Mouse (Mus musculus): ENCODE data around the gene Zfp109. TPM values are rescaled to one million over a fixed set of nuclear protein-coding genes. Genes with fewer than 3 reads are reported as not detected.

Zfp109 gene
- polyA plus RNA-seq, 1 experiment from 2014 or later, result 6.2 TPM

DNA sequence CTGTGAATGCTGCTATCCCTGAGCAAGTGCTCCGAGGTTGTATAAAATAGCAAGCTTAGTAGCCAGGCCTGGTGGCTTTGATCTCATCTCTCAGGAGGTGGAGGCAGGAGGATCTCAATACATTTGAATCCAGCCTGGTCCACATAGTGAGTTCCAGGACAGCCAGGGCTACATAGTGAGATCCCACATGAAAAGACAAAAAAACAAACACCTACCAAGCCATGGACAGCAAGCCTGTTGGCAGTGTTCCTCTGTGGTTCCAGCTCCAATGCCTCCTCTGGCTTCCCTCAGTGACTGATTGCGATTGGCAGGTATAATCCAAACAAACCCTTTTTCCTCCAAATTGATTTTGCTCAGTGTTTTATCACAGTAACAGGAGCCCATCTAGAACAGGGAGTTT is 27.1 kb downstream of the Zfp109 start:
- WGBS, result 79% methylated on average over 2 of the region's 2 CpGs
- Histone ChIP-seq H3K4me3 (replicated peaks; ENCODE audit: low read length) (no peak overlapping the region), H3K27ac (ENCODE audit: low read length) (no peak overlapping the region), H3K27me3 (replicated peaks; ENCODE audit: control insufficient read depth, insufficient read depth, low read length) (no peaks in the 10 kb centered on the region), H3K9ac (replicated peaks; ENCODE audit: low read depth, low read length) (no peak overlapping the region), H3K4me2 (ENCODE audit: low read length) (no peak overlapping the region), H3K36me3 (ENCODE audit: control insufficient read depth, insufficient read depth) (no peaks in the 10 kb centered on the region), H3K9me3 (ENCODE audit: control insufficient read depth, low read length) (no peaks in the 10 kb centered on the region), H3K4me1 (replicated peaks; ENCODE audit: control insufficient read depth, insufficient read depth, low read length) (peaks cover 9% of the 10 kb centered on the region)
- ATAC-seq, result no peak

DNA sequence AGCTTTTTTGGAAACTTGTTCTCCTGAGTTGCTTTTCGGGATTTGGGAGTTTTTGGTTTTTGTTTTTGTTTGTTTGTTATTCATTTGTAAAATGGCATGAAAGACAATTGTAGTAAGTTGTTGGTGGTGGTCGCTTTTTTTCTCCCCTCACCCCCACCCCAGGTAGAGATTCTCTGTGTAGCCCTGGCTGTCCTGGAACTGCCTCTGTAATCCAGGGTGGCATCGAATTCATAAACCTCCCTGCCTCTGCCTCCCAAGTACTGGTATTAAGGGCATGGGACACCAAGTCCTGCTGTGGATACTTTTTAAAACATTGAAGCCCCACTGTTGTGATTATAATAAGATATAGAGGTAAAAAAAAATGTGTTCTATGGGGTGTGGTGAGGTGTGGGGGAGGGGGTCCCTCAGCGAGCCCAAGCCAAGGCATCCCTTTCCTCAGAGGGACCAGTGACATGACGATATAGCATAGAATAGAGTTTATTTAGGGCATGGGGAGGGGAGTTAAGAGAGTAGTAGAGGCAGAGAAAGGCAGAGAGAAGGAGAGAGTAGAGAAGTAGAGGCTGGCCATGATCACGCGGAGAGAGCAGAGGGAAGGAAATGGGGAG is 29.0 kb downstream of the Zfp109 start:
- Histone ChIP-seq H3K4me2 (ENCODE audit: low read length) (peak overlapping the region; percentile 76), H3K27ac (ENCODE audit: low read length) (no peak overlapping the region), H3K4me3 (replicated peaks; ENCODE audit: low read length) (no peak overlapping the region; the same call in 1 of the 2 replicates), H3K4me1 (replicated peaks; ENCODE audit: control insufficient read depth, insufficient read depth, low read length) (peaks cover 9% of the 10 kb centered on the region), H3K36me3 (ENCODE audit: control insufficient read depth, insufficient read depth) (no peaks in the 10 kb centered on the region), H3K9me3 (ENCODE audit: control insufficient read depth, low read length) (no peaks in the 10 kb centered on the region), H3K27me3 (replicated peaks; ENCODE audit: control insufficient read depth, insufficient read depth, low read length) (no peaks in the 10 kb centered on the region), H3K9ac (replicated peaks; ENCODE audit: low read depth, low read length) (no peak overlapping the region)
- WGBS, result 62% methylated on average over 7 of the region's 7 CpGs
- ATAC-seq, result peak; percentile 49

DNA sequence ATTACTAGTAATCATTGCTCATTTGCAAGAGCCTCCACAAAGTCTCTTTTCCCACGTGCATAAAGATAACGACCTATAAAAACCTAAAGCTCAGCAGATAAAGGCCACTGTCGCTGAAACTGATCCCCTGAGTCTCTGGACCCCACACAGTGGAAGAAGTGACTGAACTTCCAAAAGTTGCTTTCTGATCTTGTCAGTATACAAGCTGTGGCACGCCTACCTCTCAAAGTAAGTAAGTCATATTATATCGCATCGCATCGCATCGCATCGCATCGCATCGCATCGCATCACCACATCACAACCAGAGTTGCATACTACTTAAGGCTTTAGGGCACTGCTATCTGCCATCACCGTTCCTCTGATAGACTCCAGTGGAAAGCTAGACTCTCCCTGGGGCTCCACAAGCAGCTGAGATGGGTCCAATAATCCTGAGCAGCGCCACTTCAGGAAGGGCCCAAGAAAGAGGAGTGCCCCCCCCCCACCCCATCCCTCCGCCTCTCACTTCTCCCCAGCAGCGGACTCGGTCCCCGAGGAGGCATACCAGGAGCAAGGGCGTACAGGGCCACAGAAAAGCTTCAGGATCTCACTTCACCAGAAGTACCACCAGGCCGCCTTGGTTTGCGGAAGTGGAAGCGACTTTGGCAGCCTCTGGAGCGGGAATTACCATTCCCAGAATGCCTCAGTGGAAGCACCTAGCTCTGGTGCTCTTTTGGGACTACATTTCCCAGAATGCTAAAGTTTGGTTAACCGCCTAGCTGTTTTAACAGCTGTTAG is 29.7 kb downstream of the Zfp109 start:
- Histone ChIP-seq H3K9ac (replicated peaks; ENCODE audit: low read depth, low read length) (peak overlapping the region; percentile 86), H3K4me1 (replicated peaks; ENCODE audit: control insufficient read depth, insufficient read depth, low read length) (peaks cover 9% of the 10 kb centered on the region), H3K36me3 (ENCODE audit: control insufficient read depth, insufficient read depth) (0 out of 2 replicates have a peak, but pooled peaks cover 2% of the 10 kb centered on the region), H3K27ac (ENCODE audit: low read length) (peak overlapping the region; percentile 66), H3K9me3 (ENCODE audit: control insufficient read depth, low read length) (no peaks in the 10 kb centered on the region), H3K4me2 (ENCODE audit: low read length) (peak overlapping the region; percentile 76), H3K4me3 (replicated peaks; ENCODE audit: low read length) (peak overlapping the region; percentile 79), H3K27me3 (replicated peaks; ENCODE audit: control insufficient read depth, insufficient read depth, low read length) (no peaks in the 10 kb centered on the region)
- WGBS, result 11% methylated on average over 24 of the region's 24 CpGs
- ATAC-seq, result peak; percentile 93

DNA sequence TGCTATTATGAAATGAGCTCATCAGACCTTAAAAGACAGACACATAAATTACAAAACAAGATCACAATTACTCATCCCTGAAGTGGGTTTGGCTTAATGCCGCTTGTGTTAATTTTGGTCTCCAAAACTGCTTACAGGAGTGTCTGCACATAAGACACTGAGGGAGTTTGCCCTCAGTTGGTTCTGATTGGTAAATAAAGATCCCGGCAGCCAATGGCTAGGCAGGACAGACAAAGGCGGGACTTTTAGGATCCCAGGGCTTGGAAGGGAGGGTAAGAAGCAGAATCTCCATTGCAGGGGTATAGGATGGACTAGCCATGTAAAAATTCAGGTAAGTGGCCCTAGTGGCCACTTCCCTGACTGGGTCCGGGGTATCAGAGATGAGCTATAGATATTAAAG is 40.4 kb downstream of the Zfp109 start:
- Histone ChIP-seq H3K36me3 (ENCODE audit: control insufficient read depth, insufficient read depth) (peaks cover 39% of the 10 kb centered on the region), H3K4me3 (replicated peaks; ENCODE audit: low read length) (no peak overlapping the region), H3K27me3 (replicated peaks; ENCODE audit: control insufficient read depth, insufficient read depth, low read length) (no peaks in the 10 kb centered on the region), H3K4me2 (ENCODE audit: low read length) (no peak overlapping the region), H3K27ac (ENCODE audit: low read length) (no peak overlapping the region), H3K4me1 (replicated peaks; ENCODE audit: control insufficient read depth, insufficient read depth, low read length) (no peaks in the 10 kb centered on the region), H3K9ac (replicated peaks; ENCODE audit: low read depth, low read length) (no peak overlapping the region), H3K9me3 (ENCODE audit: control insufficient read depth, low read length) (no peaks in the 10 kb centered on the region)
- WGBS, result 96% methylated on average over 4 of the region's 4 CpGs
- no peak for ATAC-seq

DNA sequence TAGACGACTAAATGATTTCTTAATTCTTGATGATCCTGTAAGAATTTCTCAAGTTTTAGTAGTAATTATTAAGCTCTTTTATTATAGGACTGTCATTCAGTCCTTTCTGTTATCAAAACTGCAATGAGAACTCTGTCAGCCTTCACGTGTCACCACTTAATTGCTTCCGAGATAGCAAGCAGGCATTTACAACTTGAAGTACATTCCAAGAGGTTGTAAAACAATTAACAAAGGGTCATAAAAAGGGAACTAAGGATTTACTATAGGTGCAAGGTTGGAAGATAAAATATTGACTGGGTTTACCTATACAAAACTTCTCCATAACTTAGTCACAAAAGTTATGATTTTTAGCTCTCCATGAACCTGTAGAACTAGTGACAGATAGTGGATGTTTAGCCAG is 44.2 kb downstream of the Zfp109 start:
- no peaks in the 10 kb centered on the region for H3K9me3 ChIP-seq (ENCODE audit: control insufficient read depth, low read length)
- peaks cover 16% of the 10 kb centered on the region for H3K36me3 ChIP-seq (ENCODE audit: control insufficient read depth, insufficient read depth)
- WGBS, result 92% methylated on average over 3 of the region's 3 CpGs
- H3K4me2 ChIP-seq (ENCODE audit: low read length), result no peak overlapping the region
- H3K4me3 ChIP-seq (replicated peaks; ENCODE audit: low read length), result no peak overlapping the region
- ATAC-seq, result no peak
- H3K27me3 ChIP-seq (replicated peaks; ENCODE audit: control insufficient read depth, insufficient read depth, low read length), result no peaks in the 10 kb centered on the region
- H3K4me1 ChIP-seq (replicated peaks; ENCODE audit: control insufficient read depth, insufficient read depth, low read length), result no peaks in the 10 kb centered on the region
- H3K9ac ChIP-seq (replicated peaks; ENCODE audit: low read depth, low read length), result no peak overlapping the region
- no peak overlapping the region for H3K27ac ChIP-seq (ENCODE audit: low read length)

DNA sequence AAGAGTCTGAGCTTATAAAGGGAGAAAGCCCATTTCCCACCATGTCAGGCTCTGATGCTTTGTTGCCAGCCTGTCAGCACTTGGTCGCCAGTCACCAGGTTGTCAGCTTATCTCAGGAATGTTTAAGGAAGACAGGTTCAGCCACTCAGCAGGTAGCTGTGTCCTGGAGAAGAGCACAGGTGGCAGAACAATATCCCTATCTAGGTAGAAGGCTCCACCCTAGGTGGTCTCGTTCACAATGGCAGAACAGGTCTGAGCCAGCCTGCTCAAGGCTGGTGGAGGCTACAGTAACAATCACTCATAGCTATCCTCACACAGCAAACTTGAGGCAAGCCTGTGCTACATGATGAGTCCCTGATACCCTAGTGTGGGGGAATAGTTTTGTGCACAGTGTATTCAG is 46.0 kb downstream of the Zfp109 start:
- H3K4me2 ChIP-seq (ENCODE audit: low read length), result no peak overlapping the region
- no peak overlapping the region for H3K27ac ChIP-seq (ENCODE audit: low read length)
- no peaks in the 10 kb centered on the region for H3K9me3 ChIP-seq (ENCODE audit: control insufficient read depth, low read length)
- H3K27me3 ChIP-seq (replicated peaks; ENCODE audit: control insufficient read depth, insufficient read depth, low read length), result no peaks in the 10 kb centered on the region
- H3K9ac ChIP-seq (replicated peaks; ENCODE audit: low read depth, low read length), result no peak overlapping the region
- no peak overlapping the region for H3K4me3 ChIP-seq (replicated peaks; ENCODE audit: low read length)
- no peaks in the 10 kb centered on the region for H3K4me1 ChIP-seq (replicated peaks; ENCODE audit: control insufficient read depth, insufficient read depth, low read length)
- peaks cover 12% of the 10 kb centered on the region for H3K36me3 ChIP-seq (ENCODE audit: control insufficient read depth, insufficient read depth)
- no peak for ATAC-seq
- WGBS, result 93% methylated on average over 2 of the region's 2 CpGs

DNA sequence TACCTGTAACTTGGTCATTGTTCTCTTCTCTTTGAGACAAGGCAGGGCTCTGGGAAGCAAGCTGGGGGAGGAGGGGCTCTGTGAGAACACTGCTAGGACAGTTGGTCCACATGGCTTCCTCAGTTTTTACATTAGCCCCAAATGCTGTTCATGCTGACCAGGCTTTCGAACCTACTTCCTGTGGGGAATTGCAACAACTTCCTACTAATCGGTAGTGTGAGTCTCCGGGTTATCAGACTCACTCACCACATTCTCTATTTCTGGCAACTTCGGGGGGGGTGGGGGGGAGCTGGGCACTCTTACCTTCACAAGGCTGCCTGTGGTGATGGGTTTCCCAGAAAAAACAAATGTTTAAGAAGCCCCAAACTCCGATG is 47.8 kb downstream of the Zfp109 start:
- H3K9me3 ChIP-seq (ENCODE audit: control insufficient read depth, low read length), result no peaks in the 10 kb centered on the region
- no peak for ATAC-seq
- H3K36me3 ChIP-seq (ENCODE audit: control insufficient read depth, insufficient read depth), result peaks cover 9% of the 10 kb centered on the region
- no peak overlapping the region for H3K27ac ChIP-seq (ENCODE audit: low read length)
- H3K9ac ChIP-seq (replicated peaks; ENCODE audit: low read depth, low read length), result no peak overlapping the region
- no peak overlapping the region for H3K4me3 ChIP-seq (replicated peaks; ENCODE audit: low read length)
- H3K4me2 ChIP-seq (ENCODE audit: low read length), result no peak overlapping the region
- H3K27me3 ChIP-seq (replicated peaks; ENCODE audit: control insufficient read depth, insufficient read depth, low read length), result no peaks in the 10 kb centered on the region
- H3K4me1 ChIP-seq (replicated peaks; ENCODE audit: control insufficient read depth, insufficient read depth, low read length), result no peaks in the 10 kb centered on the region
- 81% methylated on average over 5 of the region's 5 CpGs for WGBS

DNA sequence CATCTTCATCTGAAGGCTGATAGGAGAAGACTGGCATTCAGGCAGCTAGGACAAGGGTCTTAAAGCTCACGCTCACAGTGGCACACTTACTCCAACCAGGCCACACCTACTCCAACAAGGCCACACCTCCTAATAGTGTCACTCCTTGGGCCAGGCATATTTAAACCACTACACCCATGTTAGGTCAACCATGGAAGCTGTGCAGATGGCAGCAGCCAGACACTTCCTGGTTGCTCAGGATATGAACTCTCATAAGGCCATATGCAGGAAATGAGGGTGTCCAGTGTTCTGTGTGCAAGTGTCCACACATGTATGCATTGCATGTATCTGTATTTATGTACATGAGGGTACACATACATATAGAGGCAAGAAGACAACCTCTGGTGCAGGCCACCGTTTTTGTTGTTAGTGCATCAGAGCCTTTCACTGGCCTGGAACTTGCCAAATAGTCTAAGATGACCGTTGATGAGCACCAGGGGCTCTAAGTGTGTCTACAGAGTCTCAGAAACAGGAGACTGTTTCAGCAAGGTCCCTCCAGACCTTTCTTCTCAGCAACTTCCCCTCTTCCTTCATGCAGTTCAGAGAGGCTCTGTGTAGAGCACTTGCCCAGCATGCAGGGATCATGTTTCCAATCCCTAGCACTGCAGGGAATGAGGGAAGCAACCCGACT is 48.3 kb downstream of the Zfp109 start:
- Histone ChIP-seq H3K27ac (ENCODE audit: low read length) (no peak overlapping the region), H3K4me1 (replicated peaks; ENCODE audit: control insufficient read depth, insufficient read depth, low read length) (no peaks in the 10 kb centered on the region), H3K9ac (replicated peaks; ENCODE audit: low read depth, low read length) (no peak overlapping the region), H3K4me3 (replicated peaks; ENCODE audit: low read length) (no peak overlapping the region), H3K36me3 (ENCODE audit: control insufficient read depth, insufficient read depth) (peaks cover 7% of the 10 kb centered on the region), H3K4me2 (ENCODE audit: low read length) (no peak overlapping the region), H3K9me3 (ENCODE audit: control insufficient read depth, low read length) (no peaks in the 10 kb centered on the region), H3K27me3 (replicated peaks; ENCODE audit: control insufficient read depth, insufficient read depth, low read length) (no peaks in the 10 kb centered on the region)
- no peak for ATAC-seq
- whole genome bisulfite sequencing, result 61% methylated on average over 4 of the region's 4 CpGs

DNA sequence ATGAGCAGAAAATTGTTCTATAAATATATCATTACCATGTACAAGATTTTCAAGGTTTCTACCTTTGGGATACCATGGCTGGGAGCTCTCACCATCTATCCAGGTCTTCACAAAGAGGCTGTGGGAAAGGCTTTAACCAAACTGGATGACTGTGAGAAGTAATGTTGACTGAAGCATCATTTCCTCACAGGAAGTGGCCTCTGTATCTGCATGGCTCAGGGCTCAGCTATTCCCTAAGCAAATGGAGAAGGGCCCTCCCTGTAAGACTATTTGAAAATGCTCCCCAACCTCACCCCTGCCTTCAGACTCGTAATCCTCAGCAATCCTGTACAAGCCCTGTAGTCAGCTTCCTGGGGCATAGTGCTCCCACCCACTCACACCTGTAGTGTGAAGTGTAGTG is 49.7 kb downstream of the Zfp109 start:
- no peaks in the 10 kb centered on the region for H3K4me1 ChIP-seq (replicated peaks; ENCODE audit: control insufficient read depth, insufficient read depth, low read length)
- no peak overlapping the region for H3K4me3 ChIP-seq (replicated peaks; ENCODE audit: low read length)
- H3K27ac ChIP-seq (ENCODE audit: low read length), result no peak overlapping the region
- no peaks in the 10 kb centered on the region for H3K27me3 ChIP-seq (replicated peaks; ENCODE audit: control insufficient read depth, insufficient read depth, low read length)
- H3K4me2 ChIP-seq (ENCODE audit: low read length), result no peak overlapping the region
- 46% methylated on average over 1 of the region's 1 CpGs for WGBS
- H3K9me3 ChIP-seq (ENCODE audit: control insufficient read depth, low read length), result no peaks in the 10 kb centered on the region
- ATAC-seq, result no peak
- no peak overlapping the region for H3K9ac ChIP-seq (replicated peaks; ENCODE audit: low read depth, low read length)
- no peaks in the 10 kb centered on the region for H3K36me3 ChIP-seq (ENCODE audit: control insufficient read depth, insufficient read depth)

Data from forebrain, embryonic 16.5 days (tissue).